Mouse (Mus musculus): ENCODE results near the gene Junb.
A peak's percentile ranks its signal among the peaks of the same experiment; 100 is the strongest.

The Junb gene

DNA sequence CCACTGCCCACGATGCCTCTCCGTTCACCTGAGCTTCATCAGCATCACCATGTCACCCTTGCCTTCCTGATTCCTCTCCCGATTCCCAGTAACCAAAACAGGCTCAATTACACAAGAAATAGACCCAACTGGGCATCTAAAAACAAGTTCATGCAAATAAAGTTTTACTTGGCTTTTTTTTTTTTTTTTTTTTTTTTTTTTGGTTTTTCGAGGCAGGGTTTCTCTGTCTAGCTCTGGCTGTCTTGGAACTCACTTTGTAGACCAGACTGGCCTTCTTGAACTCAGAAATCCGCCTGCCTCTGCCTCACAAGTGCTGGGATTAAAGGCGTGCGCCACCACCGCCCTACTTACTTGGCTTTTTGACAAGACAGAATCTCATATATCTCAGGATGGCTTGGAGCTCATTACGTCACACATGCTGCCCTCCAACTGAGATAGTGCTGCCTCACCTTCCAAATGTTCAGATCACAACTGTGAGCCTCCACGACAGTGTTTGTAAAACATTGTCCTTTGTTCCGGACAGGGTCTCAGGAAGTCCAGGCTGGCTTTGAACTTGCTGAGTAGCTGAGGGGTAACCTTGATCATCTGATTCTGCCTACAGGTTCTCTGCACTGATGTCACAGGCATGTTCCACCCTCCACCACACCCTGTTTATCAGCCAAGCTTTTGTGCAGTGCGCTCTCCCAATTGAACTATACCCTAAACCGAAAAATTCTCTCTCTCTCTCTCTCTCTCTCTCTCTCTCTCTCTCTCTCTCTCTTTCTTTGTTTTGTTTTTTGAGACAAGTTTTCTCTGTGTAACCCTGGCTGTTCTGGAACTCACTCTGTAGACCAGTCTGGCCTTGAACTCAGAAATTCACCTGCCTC lies 40.7 kb downstream of the Junb start:
- no peak for DNase-seq (ENCODE audit: low spot score)

DNA sequence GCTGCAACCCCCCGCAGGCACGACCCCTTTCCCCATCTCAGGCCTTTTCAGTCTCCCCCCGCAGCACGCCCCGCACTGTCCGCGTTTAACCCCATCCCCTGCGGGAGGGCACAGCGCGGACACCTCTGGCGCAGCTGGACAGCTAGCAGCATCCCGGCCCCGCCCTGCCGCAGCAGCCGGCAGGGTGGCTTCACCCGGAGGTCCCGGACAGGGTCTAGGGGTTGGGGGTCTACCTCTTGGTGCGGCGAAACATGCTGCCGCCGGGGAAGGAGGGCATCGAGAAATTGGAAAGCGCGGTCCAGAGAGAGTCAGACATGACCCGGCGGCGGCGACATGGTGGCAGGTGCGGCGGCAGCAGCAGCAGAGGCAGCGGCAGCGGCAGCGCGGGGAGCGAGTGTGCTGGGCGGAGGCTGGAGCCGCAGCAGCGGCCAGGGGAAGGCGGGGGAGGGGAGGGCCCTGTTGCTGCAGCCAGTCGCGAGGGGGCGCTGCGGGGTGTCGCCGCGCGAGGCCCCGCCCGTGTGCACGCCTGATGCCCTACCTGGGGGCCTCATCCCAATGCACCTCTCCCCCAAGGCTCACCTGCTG lies 41.5 kb downstream of the Junb start, which contains the start of gene Mast1:
TSS of gene Mast1 (minus strand) at position 398 of the 585 bp plus-strand sequence.
- peak; percentile 62 for DNase-seq (ENCODE audit: low spot score)

DNA sequence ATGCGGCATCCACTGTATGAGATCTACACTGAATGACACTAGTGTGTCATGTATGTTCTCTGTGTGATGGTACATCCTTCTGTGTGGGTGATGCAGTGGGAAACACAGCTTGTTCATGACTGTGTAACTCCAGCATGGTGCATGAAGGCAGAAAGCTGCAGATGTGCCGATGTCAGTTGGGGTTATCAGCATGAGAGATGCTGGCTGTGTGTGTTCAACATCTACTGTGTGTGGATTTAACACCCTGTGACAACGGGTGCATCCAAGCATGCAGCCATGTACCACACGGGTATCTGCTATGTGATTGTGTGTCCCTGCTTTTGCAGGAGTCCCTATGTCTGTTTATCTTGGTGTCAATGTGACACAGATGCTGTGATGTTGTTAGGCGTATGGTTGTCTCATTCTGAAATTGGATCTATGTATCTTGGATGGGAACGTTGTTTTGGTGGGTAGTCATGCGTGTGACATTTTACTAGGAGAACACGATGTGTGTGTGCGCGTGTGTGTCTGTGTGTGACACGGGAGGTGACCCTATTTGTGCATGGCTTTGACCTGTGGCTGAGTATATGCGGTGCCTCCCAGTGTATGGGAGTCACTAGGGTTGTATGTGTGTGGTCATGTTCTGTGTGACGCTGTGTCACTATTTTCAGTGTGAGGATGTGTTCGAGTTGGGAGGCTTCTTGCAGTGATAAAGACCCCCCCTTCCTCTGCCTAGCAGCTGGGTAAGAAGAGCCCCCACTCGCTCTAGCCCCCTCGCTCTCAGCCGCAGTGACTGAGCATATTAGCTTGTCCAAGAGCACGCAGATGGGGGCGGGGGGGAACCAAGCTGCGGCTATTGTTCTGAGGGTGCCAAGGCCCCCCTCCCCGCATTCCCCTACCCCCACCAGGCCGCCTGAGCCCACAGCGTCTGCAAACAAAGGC lies 42.2 kb downstream of the Junb start:
- no peak for DNase-seq (ENCODE audit: low spot score)

DNA sequence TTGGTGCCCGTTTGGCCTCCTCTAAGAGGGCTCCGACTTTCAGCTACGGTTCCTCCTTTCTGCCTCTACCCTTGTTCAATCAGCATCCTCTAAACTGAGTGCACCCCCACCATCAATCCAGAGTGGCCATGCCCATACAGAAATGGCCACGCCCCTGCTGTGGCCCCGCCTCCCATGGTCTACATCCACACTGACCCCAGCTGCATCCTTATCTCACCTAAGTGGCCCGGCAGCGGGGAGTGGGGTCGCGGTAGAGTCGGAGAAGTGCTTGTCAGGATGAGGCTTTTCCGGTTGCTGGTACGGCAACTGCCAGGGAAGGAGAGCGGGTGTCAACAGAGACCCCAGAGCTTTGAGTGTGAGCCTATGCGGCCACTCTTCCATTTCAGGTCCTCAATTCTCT lies 43.0 kb downstream of the Junb start:
- DNase-seq (ENCODE audit: low spot score) = no peak

DNA sequence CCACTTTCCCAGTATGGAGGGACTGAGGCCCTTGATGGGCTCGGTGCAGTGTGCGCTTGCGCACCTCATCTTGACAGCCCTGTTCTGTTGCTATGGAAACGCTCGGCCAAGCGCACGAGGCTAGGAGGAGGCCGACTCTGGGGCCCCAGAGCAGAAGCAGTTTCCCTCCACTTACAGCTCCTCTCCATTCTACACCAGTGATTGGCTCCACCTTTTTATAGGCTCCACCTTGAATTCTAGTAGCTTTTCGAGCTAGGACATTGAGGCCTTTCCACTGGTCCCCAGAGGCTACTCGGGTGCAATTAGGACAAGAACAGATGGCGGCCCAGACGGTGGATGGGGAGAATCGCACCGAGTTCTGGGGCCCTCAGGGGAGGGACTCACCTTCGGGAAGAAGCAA lies 43.7 kb downstream of the Junb start:
- DNase-seq (ENCODE audit: low spot score) = no peak

DNA sequence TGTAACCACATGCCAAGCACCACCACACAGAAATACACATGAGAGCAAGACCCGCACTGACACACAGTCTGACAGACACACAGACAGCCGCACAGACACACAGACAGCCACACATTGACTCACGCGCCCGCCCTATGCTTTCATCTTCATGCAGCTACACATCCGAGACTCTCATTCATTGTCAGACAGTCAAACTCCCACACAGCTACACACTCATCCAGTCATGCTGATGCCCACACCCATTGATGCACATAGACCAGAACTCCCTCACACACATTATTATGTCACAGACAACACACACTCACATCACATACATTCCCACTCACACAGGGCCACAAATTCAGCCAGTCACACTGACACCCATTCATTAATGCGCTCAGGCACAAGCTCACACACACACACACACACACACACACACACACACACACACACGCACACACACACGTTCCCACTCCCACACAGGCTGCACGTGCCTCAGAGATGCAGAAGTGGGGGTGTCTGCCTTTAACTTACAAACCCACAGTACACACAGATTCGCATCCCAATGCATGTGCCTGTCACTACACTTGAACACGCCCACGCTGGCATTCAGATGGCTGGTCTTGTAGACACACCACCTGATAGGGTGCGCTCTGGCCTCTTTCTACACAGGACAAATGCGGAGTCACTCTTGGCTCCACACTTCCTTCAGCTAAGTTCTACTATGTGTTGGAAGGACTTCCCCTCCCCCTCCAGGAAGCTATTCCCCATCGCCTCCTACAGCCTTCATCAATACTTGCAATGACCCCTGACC lies 44.6 kb downstream of the Junb start:
- DNase-seq (ENCODE audit: low spot score) = no peak

DNA sequence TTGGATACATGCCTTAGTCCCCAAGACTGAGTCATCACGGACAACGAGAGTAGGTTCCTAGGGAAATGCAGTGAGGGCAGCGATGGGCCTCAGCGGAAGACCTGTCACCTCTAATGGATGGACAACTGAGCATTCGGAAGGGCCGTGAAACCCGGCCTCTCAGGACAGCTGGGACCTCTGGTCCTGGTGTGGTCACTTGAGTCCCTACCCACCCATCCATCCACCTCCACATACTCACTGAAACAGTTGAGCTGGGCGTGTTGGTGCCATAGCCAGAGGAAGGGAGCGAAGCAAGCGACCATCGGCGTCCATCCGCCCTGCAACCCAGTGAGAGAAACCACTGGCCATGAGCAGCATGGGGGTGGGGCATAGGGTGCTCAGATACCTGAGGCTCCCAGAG lies 47.9 kb downstream of the Junb start:
- DNase-seq (ENCODE audit: low spot score) = no peak

DNA sequence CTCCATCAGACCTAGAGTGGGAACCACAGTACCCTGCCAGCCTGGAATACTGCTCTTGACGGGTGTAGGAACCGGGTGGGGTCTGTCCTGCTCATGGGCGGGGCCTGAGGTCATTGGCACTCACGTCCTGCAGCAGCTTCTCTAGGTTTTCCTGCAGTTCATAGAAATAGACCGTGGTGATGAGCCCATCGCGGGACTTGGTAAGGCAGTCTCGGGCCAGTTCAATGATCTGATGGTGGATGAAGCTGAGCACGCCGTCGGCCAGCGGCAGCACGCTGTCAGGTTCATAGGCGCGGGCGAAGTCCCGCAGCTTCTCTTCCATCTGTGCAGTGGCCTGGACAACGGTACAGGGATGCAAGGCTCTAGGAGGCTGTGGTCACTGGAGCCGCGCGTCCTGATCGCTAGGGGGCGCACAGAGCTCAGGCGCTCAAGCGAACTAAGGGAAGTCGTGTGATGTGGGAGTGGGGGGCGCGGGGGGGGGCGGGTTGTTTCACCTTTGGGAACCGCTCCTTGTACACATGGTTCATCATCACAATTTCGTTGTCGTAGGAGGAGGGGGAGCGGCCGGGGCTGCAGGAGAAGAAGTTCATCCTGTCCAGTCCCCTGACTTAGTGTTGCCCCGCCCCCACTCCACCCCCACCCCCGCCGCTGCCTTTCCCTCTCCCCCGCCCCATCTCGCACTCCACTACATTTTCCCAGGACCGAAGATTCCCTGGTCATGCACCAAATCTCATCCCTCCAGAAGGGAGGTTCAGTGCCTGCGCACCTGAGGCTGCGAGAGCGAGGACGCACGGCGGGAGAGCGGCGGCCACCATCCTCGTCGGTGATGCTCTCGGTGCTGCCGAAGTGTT lies 49.8 kb downstream of the Junb start:
- peak; percentile 51 for DNase-seq (ENCODE audit: low spot score)

DNA sequence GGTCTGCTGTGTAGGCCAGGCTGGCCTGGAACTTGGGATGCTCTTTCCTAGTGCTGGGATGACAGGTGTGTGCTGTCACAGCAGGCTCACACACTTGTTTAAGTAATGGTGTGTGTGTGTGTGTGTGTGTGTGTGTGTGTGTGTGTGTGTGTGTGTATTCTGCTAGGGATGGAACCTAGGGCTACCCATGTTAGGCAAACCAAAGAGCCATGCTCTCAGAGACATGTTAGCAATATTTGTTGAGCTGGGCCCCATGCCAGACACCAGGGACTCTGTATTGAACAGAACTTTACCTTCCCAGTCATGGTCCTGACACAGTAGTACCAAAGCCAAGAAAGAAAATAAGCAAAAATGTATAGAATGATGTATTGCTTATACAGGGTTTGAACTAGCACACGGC lies 51.0 kb downstream of the Junb start:
- DNase-seq (ENCODE audit: low spot score) = no peak

DNA sequence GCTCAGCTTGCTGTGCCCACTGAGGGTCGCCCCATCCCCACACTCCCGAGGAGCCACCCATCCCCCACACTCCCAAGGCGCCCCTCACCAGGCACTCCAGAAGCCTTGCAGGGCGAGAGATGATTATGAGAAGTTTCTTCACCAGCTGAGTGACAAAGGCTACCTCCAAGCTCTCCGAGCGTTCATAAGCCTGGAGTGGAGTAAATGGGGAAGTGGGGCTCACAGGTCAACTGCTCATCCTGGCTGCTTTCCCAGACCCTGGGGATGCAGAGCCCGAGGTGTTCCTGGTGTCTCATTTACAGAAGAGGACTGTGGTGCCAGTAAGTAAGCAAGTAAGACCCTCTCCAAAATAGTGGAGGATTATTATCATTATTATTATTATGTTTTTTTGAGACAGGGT lies 53.0 kb downstream of the Junb start:
- no peak for DNase-seq (ENCODE audit: low spot score)
